Mouse (Mus musculus): ENCODE measurements around the gene Cbx6.

The Cbx6 gene

GRCm38 (mm10) chr15:79834130-79834880 is at the start of gene Cbx6, which contains the start of gene Npcd:
Gene Cbx6, minus strand, starts transcription at chr15:79834688.
Gene Npcd, minus strand, starts transcription at chr15:79834237.
- peak; percentile 98 for DNase-seq

GRCm38 (mm10) chr15:79883352-79883822 is 48.9 kb upstream of the Cbx6 start:
- peak; percentile 94 for DNase-seq

GRCm38 (mm10) chr15:79882623-79883267 is 48.3 kb upstream of the Cbx6 start:
- DNase-seq = peak; percentile 49

- DNase-seq = no peak
Observed at GRCm38 (mm10) chr15:79880477-79880876, 46.0 kb upstream of the Cbx6 start.

- DNase-seq = peak; percentile 30
Observed at GRCm38 (mm10) chr15:79879319-79879718, 44.8 kb upstream of the Cbx6 start.

- DNase-seq = no peak
Observed at GRCm38 (mm10) chr15:79878725-79879136, 44.2 kb upstream of the Cbx6 start.

- no peak for DNase-seq
Observed at GRCm38 (mm10) chr15:79875261-79875995, 40.9 kb upstream of the Cbx6 start.

- no peak for DNase-seq
Observed at GRCm38 (mm10) chr15:79873995-79874394, 39.5 kb upstream of the Cbx6 start.

- DNase-seq = peak; percentile 61
Observed at GRCm38 (mm10) chr15:79873545-79873944, 39.1 kb upstream of the Cbx6 start.

- no peak for DNase-seq
Observed at GRCm38 (mm10) chr15:79867260-79868002, 32.9 kb upstream of the Cbx6 start.

GRCm38 (mm10) chr15:79859821-79860220 is 25.3 kb upstream of the Cbx6 start:
- DNase-seq = no peak

- DNase-seq = peak; percentile 62
Observed at GRCm38 (mm10) chr15:79858979-79859378, 24.5 kb upstream of the Cbx6 start.

GRCm38 (mm10) chr15:79850143-79850542 is 15.7 kb upstream of the Cbx6 start:
- no peak for DNase-seq

- peak; percentile 55 for DNase-seq
Observed at GRCm38 (mm10) chr15:79847100-79847499, 12.6 kb upstream of the Cbx6 start.

GRCm38 (mm10) chr15:79845986-79846385 is 11.5 kb upstream of the Cbx6 start:
- peak; percentile 94 for DNase-seq

- DNase-seq = no peak
Observed at GRCm38 (mm10) chr15:79842985-79843384, 8.5 kb upstream of the Cbx6 start.

- no peak for DNase-seq
Observed at GRCm38 (mm10) chr15:79840281-79840680, 5.8 kb upstream of the Cbx6 start.

- no peak for DNase-seq
Observed at GRCm38 (mm10) chr15:79834881-79835260, 383 bp upstream of the Cbx6 start.

GRCm38 (mm10) chr15:79833251-79834050 is 1.0 kb downstream of the Cbx6 start:
- peak; percentile 47 for DNase-seq

GRCm38 (mm10) chr15:79832064-79832900 is 2.2 kb downstream of the Cbx6 start:
- peak; percentile 89 for DNase-seq

- DNase-seq = peak; percentile 88
Observed at GRCm38 (mm10) chr15:79830388-79830787, 4.1 kb downstream of the Cbx6 start.
